Mouse (Mus musculus) G1E (cell line): ENCODE data around the gene Timm8b. TPM values are rescaled to one million over a fixed set of nuclear protein-coding genes. Genes with fewer than 3 reads are reported as not detected.

Experiments
- ATAC-seq: 2 replicates; pipeline ENCODE4 v1.8.0; 2016; ENCODE audit warnings: mild to moderate bottlenecking; ENCODE audit not compliant: insufficient number of reproducible peaks, poor library complexity, low FRiP score, severe bottlenecking; ENCODE audit errors: extremely low read depth
- DNase-seq: peaks from one replicate; pipeline ENCODE4 v3.0.0; 2012; ENCODE audit warnings: low spot score
- H3K27me3 ChIP-seq: 2 replicates; pipeline ENCODE4 v1.6.1; 2012; ENCODE audit warnings: mild to moderate bottlenecking, low read length, inconsistent platforms; ENCODE audit not compliant: insufficient read depth
- H3K36me3 ChIP-seq: replicated peaks from 2 replicates; pipeline ENCODE3; 2012; ENCODE audit warnings: mild to moderate bottlenecking, inconsistent platforms
- H3K4me1 ChIP-seq: 2 replicates; pipeline ENCODE4 v1.6.1; 2012; ENCODE audit warnings: low read depth, low read length, inconsistent platforms, mixed read lengths; ENCODE audit not compliant: insufficient read depth
- H3K4me3 ChIP-seq: 2 replicates; pipeline ENCODE4 v1.5.1; 2012; ENCODE audit warnings: low read depth, mild to moderate bottlenecking, inconsistent platforms, low read length, moderate library complexity, mixed read lengths
- H3K9me3 ChIP-seq: replicated peaks from 2 replicates; pipeline ENCODE4 v1.6.1; 2012; ENCODE audit warnings: inconsistent platforms
- CTCF ChIP-seq: IDR thresholded peaks from 2 replicates; pipeline ENCODE4 v1.5.1; 2012; ENCODE audit warnings: low read depth, low read length, inconsistent platforms, mixed read lengths
- GATA1 ChIP-seq: IDR thresholded peaks from 2 replicates; pipeline ENCODE4 v1.6.1; 2012; ENCODE audit warnings: borderline replicate concordance, low read length, inconsistent platforms, mixed read lengths
- GATA2 ChIP-seq: IDR thresholded peaks from 2 replicates; pipeline ENCODE4 v1.6.1; 2012; ENCODE audit warnings: low read depth, low read length, inconsistent platforms, borderline replicate concordance
- POLR2AphosphoS5 ChIP-seq: IDR thresholded peaks from 2 replicates; pipeline ENCODE4 v1.6.1; 2012; ENCODE audit warnings: low read depth, low read length, inconsistent platforms; ENCODE audit not compliant: insufficient replicate concordance
- TAL1 ChIP-seq: conservative IDR thresholded peaks from 2 replicates; pipeline ENCODE4 v1.6.1; 2012; ENCODE audit warnings: low read depth, low read length, inconsistent platforms, mixed read lengths
- polyA plus RNA-seq: library from polyadenylated mRNA; stranded (reverse); fragments of >175 nt; gene quantifications from 2 replicates; pipeline ENCODE4 v1.2.3, GENCODE M21; 2012
- total RNA-seq, 2 experiments: library from RNA; stranded (forward) in 1 of 2; stranded (reverse) in 1 of 2; fragments of 200-1000 nt in 1 of 2; fragments of >200 nt in 1 of 2; fragmentation: Nextera tagmentation in 1 of 2; gene quantifications; 2 replicates each; pipeline ENCODE4 v1.2.3; 2014 to 2017

Timm8b gene
- total and polyA plus RNA-seq, 3 experiments = 14.8 to 353 (median 111) TPM

- DNase-seq (no peak), ATAC-seq (no peak)
- H3K9me3 ChIP-seq = no peaks in the 10 kb centered on the region
- TF ChIP-seq GATA1 = no peak
- no peak for TF ChIP-seq POLR2AphosphoS5
- no peaks in the 10 kb centered on the region for H3K36me3 ChIP-seq
- no peaks in the 10 kb centered on the region for H3K4me1 ChIP-seq
- peaks cover 36% of the 10 kb centered on the region for H3K27me3 ChIP-seq
- no peak overlapping the region for H3K4me3 ChIP-seq
Measured at GRCm38 (mm10) chr9:50585145-50585818, 18.4 kb upstream of the Timm8b start.

- H3K4me1 ChIP-seq = no peaks in the 10 kb centered on the region
- H3K4me3 ChIP-seq = no peak overlapping the region
- no peak for ATAC-seq
- no peak for DNase-seq
- peaks cover 36% of the 10 kb centered on the region for H3K27me3 ChIP-seq
- no peaks in the 10 kb centered on the region for H3K9me3 ChIP-seq
- no peaks in the 10 kb centered on the region for H3K36me3 ChIP-seq
- TF ChIP-seq CTCF (no peak), GATA1 (no peak), TAL1 (no peak), POLR2AphosphoS5 (no peak), GATA2 (no peak)
Measured at GRCm38 (mm10) chr9:50586955-50587354, 16.8 kb upstream of the Timm8b start.

GRCm38 (mm10) chr9:50590856-50591518 lies 12.7 kb upstream of the Timm8b start:
- no peaks in the 10 kb centered on the region for H3K4me1 ChIP-seq
- H3K27me3 ChIP-seq = peaks cover 19% of the 10 kb centered on the region
- H3K4me3 ChIP-seq = no peak overlapping the region
- TF ChIP-seq POLR2AphosphoS5 = no peak
- TF ChIP-seq CTCF = no peak
- no peak for TF ChIP-seq TAL1
- TF ChIP-seq GATA2 = no peak
- no peak for TF ChIP-seq GATA1
- H3K36me3 ChIP-seq = peaks cover 26% of the 10 kb centered on the region
- no peak for DNase-seq
- H3K9me3 ChIP-seq = no peaks in the 10 kb centered on the region
- ATAC-seq = no peak

- no peak for DNase-seq
- H3K27me3 ChIP-seq = peaks cover 8% of the 10 kb centered on the region
- no peaks in the 10 kb centered on the region; the same call in 1 of the 2 replicates for H3K4me1 ChIP-seq
- peaks cover 44% of the 10 kb centered on the region for H3K36me3 ChIP-seq
- TF ChIP-seq GATA2 (no peak), POLR2AphosphoS5 (no peak), CTCF (no peak), TAL1 (no peak), GATA1 (no peak)
- no peak overlapping the region for H3K4me3 ChIP-seq
- no peaks in the 10 kb centered on the region for H3K9me3 ChIP-seq
- no peak for ATAC-seq
Measured at GRCm38 (mm10) chr9:50592955-50593354, 10.8 kb upstream of the Timm8b start.

GRCm38 (mm10) chr9:50593544-50593943 lies 10.2 kb upstream of the Timm8b start:
- peaks cover 8% of the 10 kb centered on the region for H3K27me3 ChIP-seq
- peaks cover under 1% of the 10 kb centered on the region; the same call in 1 of the 2 replicates for H3K4me1 ChIP-seq
- H3K36me3 ChIP-seq = peaks cover 50% of the 10 kb centered on the region
- no peaks in the 10 kb centered on the region for H3K9me3 ChIP-seq
- H3K4me3 ChIP-seq = no peak overlapping the region
- DNase-seq (no peak), ATAC-seq (no peak)
- TF ChIP-seq TAL1 (no peak), CTCF (peak; percentile 56)

GRCm38 (mm10) chr9:50594794-50595417 lies 8.8 kb upstream of the Timm8b start:
- Histone ChIP-seq H3K9me3 (no peaks in the 10 kb centered on the region), H3K4me3 (no peak overlapping the region), H3K36me3 (peaks cover 63% of the 10 kb centered on the region), H3K4me1 (peaks cover 2% of the 10 kb centered on the region; the same call in 1 of the 2 replicates), H3K27me3 (peaks cover 8% of the 10 kb centered on the region)
- DNase-seq (no peak), ATAC-seq (no peak)
- TF ChIP-seq TAL1 (no peak), POLR2AphosphoS5 (no peak), GATA1 (no peak), CTCF (no peak), GATA2 (no peak)
